Mouse (Mus musculus): Measurements from ENCODE around the gene Stpg3.

- TF ChIP-seq CTCF (IDR thresholded peaks at IDR 0.05; ENCODE audit: low read depth) (no peak), EP300 (IDR thresholded peaks at IDR 0.05; ENCODE audit: low read depth) (no peak)
Observed at GRCm38 (mm10) chr2:25207593-25207992, 6.8 kb downstream of the Stpg3 start.

Data from liver, embryonic 14.5 days (tissue).